Mouse (Mus musculus) thymus, adult 2 months (tissue): ENCODE measurements around the gene Kif3c.

ENCODE experiments used
- CTCF ChIP-seq: fragments of 200-500 bp; IDR thresholded peaks from 2 replicates; pipeline ENCODE4 v1.5.1; 2012; ENCODE audit warnings: mild to moderate bottlenecking, control low read depth, low read length, moderate library complexity, borderline replicate concordance; ENCODE audit not compliant: control insufficient read depth, poor library complexity, insufficient read depth; ENCODE audit errors: extremely low read depth
- POLR2A ChIP-seq: fragments of 200-500 bp; IDR thresholded peaks from 2 replicates; pipeline ENCODE4 v1.6.1; 2012; ENCODE audit warnings: mild to moderate bottlenecking, low read length, control low read depth, moderate library complexity; ENCODE audit not compliant: control insufficient read depth, poor library complexity, insufficient read depth; ENCODE audit errors: extremely low read depth

GRCm38 (mm10) chr12:3433736-3434135 lies 68.8 kb downstream of the Kif3c start:
- TF ChIP-seq CTCF, result no peak
- no peak for TF ChIP-seq POLR2A
